Mouse (Mus musculus): ENCODE data around the gene Smarcal1.

GRCm38 (mm10) chr1:72600778-72601177 lies 17.7 kb downstream of the Smarcal1 start:
- no peak for TF ChIP-seq POLR2A (IDR thresholded peaks at IDR 0.05; ENCODE audit: extremely low read depth, insufficient read depth, low read length)
- TF ChIP-seq CTCF (IDR thresholded peaks at IDR 0.05; ENCODE audit: low read depth, low read length), result no peak

Measured in liver, adult 2 months (tissue).